Mouse (Mus musculus): ENCODE measurements at regions not wholly inside any gene's neighbourhood (a gene's known extent, or its start where the extent isn't known, plus 50 kb on each side); places are given as distances from the start of the nearest gene placed in this dataset.

DNA sequence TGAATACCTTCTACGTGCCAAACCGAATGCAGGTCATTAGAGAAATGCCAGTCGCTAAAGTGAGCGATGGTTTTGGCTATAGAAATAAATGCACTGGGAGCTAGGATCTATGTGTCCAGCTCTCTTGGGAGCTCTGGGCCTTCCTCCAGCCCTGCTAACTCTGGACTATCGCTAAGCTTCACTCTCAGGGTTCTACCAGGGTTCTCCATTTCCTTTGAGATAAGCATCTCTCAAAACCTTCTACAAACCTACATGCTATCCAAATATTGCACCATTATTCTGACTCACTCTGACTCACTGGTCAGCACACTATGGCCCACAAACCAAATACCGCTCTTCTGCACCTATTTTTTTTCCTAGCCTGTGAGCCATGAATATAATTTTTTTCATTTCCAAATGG is 125.4 kb upstream of the Gnao1 start:
- Histone ChIP-seq H3K4me3 (replicated peaks; ENCODE audit: low read depth, low read length) (no peak overlapping the region), H3K4me2 (ENCODE audit: low read length) (no peak overlapping the region), H3K4me1 (replicated peaks; ENCODE audit: insufficient read depth, low read length) (no peaks in the 10 kb centered on the region), H3K36me3 (ENCODE audit: insufficient read depth, low read length) (no peaks in the 10 kb centered on the region), H3K9ac (ENCODE audit: low read depth, low read length) (no peak overlapping the region), H3K27me3 (ENCODE audit: insufficient read depth, low read length) (no peaks in the 10 kb centered on the region), H3K9me3 (replicated peaks; ENCODE audit: low read length) (no peaks in the 10 kb centered on the region), H3K27ac (no peak overlapping the region)
- ATAC-seq (replicated peaks; ENCODE audit: low FRiP score, low read depth) (no peak), DNase-seq (ENCODE audit: low spot score) (no peak)
- TF ChIP-seq CTCF (IDR thresholded peaks at IDR 0.05; ENCODE audit: low read depth) = no peak
- 87% methylated on average over 6 of the region's 6 CpGs for WGBS

DNA sequence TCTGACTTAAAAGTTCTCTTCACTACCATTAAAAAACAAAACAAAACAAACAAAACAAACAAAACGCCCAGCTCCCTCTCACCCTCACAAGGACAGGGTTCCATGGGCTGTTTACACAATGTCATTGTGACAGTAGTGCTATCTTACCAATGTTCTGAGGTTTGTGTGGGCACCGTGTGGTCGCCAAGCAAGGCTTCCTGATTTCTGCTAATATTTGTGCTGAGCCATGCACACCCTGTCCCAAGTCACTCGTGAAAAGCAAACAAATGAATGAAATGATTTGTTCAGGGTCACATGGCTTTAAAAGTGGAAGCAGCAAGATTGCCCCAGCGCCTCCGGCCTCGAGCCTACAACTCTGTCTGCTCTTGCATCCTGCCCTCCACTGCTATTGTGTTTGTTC is 120.9 kb upstream of the Gnao1 start:
- DNase-seq (ENCODE audit: low spot score) (no peak), ATAC-seq (replicated peaks; ENCODE audit: low FRiP score, low read depth) (no peak)
- TF ChIP-seq CTCF (IDR thresholded peaks at IDR 0.05; ENCODE audit: low read depth) = no peak
- H3K27ac ChIP-seq = no peak overlapping the region
- no peak overlapping the region for H3K9ac ChIP-seq (ENCODE audit: low read depth, low read length)
- H3K36me3 ChIP-seq (ENCODE audit: insufficient read depth, low read length) = no peaks in the 10 kb centered on the region
- H3K4me3 ChIP-seq (replicated peaks; ENCODE audit: low read depth, low read length) = no peak overlapping the region
- no peaks in the 10 kb centered on the region for H3K9me3 ChIP-seq (replicated peaks; ENCODE audit: low read length)
- H3K4me1 ChIP-seq (replicated peaks; ENCODE audit: insufficient read depth, low read length) = no peaks in the 10 kb centered on the region
- no peaks in the 10 kb centered on the region for H3K27me3 ChIP-seq (ENCODE audit: insufficient read depth, low read length)
- H3K4me2 ChIP-seq (ENCODE audit: low read length) = no peak overlapping the region
- 52% methylated on average over 7 of the region's 7 CpGs for WGBS

DNA sequence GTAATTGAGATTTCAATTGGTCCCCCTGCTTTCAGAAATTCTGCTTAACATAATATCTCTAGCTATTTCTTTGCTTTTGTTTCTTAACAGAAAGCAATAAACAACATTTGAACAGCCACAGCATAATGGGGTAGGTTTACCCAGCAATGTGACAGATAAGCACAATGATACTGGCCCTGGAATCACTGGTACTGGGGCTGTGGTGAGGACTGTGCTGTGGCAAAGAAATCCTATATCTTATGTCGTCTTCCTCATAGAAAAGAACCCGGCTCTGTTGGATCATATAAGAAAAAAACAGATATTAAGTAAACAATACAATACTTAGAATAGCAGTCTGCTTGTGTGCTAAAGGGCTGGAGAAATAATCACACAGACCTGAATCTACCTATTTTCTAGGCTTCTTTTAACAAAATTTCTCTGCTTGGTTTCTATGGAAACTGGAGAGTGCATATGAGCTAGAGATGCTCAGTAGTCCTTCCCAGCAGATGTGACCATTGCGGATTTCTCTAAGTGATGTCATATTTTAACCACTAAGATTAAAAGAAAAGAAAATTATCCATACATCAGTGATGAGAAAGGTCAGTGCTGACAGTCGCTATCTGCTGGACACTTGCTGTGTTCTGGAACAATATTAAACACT is 119.8 kb upstream of the Gnao1 start:
- no peak for TF ChIP-seq CTCF (IDR thresholded peaks at IDR 0.05; ENCODE audit: low read depth)
- Histone ChIP-seq H3K4me2 (ENCODE audit: low read length) (no peak overlapping the region), H3K4me1 (replicated peaks; ENCODE audit: insufficient read depth, low read length) (no peaks in the 10 kb centered on the region), H3K27me3 (ENCODE audit: insufficient read depth, low read length) (no peaks in the 10 kb centered on the region), H3K9ac (ENCODE audit: low read depth, low read length) (no peak overlapping the region), H3K27ac (no peak overlapping the region), H3K9me3 (replicated peaks; ENCODE audit: low read length) (no peaks in the 10 kb centered on the region), H3K4me3 (replicated peaks; ENCODE audit: low read depth, low read length) (no peak overlapping the region), H3K36me3 (ENCODE audit: insufficient read depth, low read length) (no peaks in the 10 kb centered on the region)
- 82% methylated on average over 4 of the region's 4 CpGs for WGBS
- no peak for DNase-seq (ENCODE audit: low spot score)
- ATAC-seq (replicated peaks; ENCODE audit: low FRiP score, low read depth) = no peak

DNA sequence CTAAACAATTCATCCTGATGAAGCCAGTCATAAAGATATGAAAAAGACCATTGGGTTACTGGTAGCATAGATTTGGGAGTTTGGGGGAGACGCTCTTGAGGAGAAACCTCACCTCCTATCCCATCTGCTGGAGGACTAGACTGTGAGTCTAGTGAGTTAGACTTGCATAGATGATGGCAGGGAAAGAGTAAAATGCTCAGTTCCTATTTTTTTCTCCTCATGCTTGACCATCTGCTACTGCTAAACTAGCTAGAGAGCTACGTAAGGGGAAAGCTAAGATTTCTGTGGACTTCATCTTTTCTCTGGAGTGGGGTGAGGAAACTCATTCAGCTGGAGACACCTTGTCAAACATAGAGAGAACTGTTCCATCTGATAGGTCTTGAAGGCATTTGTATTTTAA is 118.4 kb upstream of the Gnao1 start:
- TF ChIP-seq CTCF (IDR thresholded peaks at IDR 0.05; ENCODE audit: low read depth) = no peak
- Histone ChIP-seq H3K27me3 (ENCODE audit: insufficient read depth, low read length) (no peaks in the 10 kb centered on the region), H3K4me1 (replicated peaks; ENCODE audit: insufficient read depth, low read length) (no peaks in the 10 kb centered on the region), H3K9me3 (replicated peaks; ENCODE audit: low read length) (no peaks in the 10 kb centered on the region), H3K9ac (ENCODE audit: low read depth, low read length) (no peak overlapping the region), H3K36me3 (ENCODE audit: insufficient read depth, low read length) (no peaks in the 10 kb centered on the region), H3K4me2 (ENCODE audit: low read length) (no peak overlapping the region), H3K27ac (no peak overlapping the region), H3K4me3 (replicated peaks; ENCODE audit: low read depth, low read length) (no peak overlapping the region)
- ATAC-seq (replicated peaks; ENCODE audit: low FRiP score, low read depth) = no peak
- 90% methylated on average over 2 of the region's 2 CpGs for WGBS
- no peak for DNase-seq (ENCODE audit: low spot score)

DNA sequence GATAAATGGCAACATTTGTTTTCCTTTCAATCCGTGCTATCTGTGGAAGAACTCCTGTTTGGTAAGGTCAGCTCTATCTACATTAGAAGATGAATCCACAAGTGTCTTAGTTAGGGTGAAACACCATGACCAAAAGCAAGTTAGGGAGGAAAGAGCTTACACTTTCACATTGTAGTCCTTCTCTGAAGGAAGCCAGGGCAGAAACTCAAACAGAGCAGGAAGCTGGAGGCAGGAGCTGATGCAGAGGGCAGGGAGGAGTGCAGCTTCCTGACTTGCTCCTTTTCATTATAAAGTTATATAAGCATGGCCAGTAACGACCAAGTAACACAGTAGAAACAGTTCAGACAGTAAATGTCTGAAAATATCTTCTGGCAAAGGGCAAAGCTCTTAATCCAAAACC is 117.9 kb upstream of the Gnao1 start:
- no peak for TF ChIP-seq CTCF (IDR thresholded peaks at IDR 0.05; ENCODE audit: low read depth)
- H3K27me3 ChIP-seq (ENCODE audit: insufficient read depth, low read length) = no peaks in the 10 kb centered on the region
- DNase-seq (ENCODE audit: low spot score) = no peak
- H3K27ac ChIP-seq = no peak overlapping the region
- H3K9me3 ChIP-seq (replicated peaks; ENCODE audit: low read length) = no peaks in the 10 kb centered on the region
- no peak overlapping the region for H3K9ac ChIP-seq (ENCODE audit: low read depth, low read length)
- no peak overlapping the region for H3K4me3 ChIP-seq (replicated peaks; ENCODE audit: low read depth, low read length)
- H3K4me2 ChIP-seq (ENCODE audit: low read length) = no peak overlapping the region
- ATAC-seq (replicated peaks; ENCODE audit: low FRiP score, low read depth) = no peak
- no peaks in the 10 kb centered on the region for H3K4me1 ChIP-seq (replicated peaks; ENCODE audit: insufficient read depth, low read length)
- WGBS = 68% methylated on average over 2 of the region's 2 CpGs
- H3K36me3 ChIP-seq (ENCODE audit: insufficient read depth, low read length) = no peaks in the 10 kb centered on the region

DNA sequence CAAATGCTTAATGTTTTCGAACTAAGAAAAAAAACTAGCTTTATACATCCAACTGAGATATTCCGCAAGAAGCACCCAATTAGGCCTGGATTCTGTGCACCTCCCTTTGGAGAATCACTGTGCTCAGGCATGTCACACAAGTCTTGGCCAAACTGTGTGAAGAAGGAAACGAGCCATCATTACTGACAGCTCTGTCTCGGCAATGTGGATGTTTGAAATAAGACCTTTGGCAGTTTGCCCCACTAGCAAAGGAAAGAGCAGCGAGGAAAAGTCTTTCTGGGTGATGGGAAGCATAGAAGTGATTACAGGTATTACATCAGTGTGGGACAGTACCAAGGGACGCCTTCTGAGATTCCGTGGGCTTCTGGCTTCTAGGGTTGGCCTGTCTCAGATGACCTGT is 112.6 kb upstream of the Gnao1 start:
- WGBS = 46% methylated on average over 7 of the region's 7 CpGs
- DNase-seq (ENCODE audit: low spot score) (no peak), ATAC-seq (replicated peaks; ENCODE audit: low FRiP score, low read depth) (no peak)
- H3K9me3 ChIP-seq (replicated peaks; ENCODE audit: low read length) = no peaks in the 10 kb centered on the region
- H3K4me2 ChIP-seq (ENCODE audit: low read length) = no peak overlapping the region
- no peak overlapping the region for H3K27ac ChIP-seq
- H3K36me3 ChIP-seq (ENCODE audit: insufficient read depth, low read length) = no peaks in the 10 kb centered on the region
- H3K9ac ChIP-seq (ENCODE audit: low read depth, low read length) = no peak overlapping the region
- no peak overlapping the region for H3K4me3 ChIP-seq (replicated peaks; ENCODE audit: low read depth, low read length)
- no peaks in the 10 kb centered on the region for H3K4me1 ChIP-seq (replicated peaks; ENCODE audit: insufficient read depth, low read length)
- H3K27me3 ChIP-seq (ENCODE audit: insufficient read depth, low read length) = no peaks in the 10 kb centered on the region
- TF ChIP-seq CTCF (IDR thresholded peaks at IDR 0.05; ENCODE audit: low read depth) = no peak

DNA sequence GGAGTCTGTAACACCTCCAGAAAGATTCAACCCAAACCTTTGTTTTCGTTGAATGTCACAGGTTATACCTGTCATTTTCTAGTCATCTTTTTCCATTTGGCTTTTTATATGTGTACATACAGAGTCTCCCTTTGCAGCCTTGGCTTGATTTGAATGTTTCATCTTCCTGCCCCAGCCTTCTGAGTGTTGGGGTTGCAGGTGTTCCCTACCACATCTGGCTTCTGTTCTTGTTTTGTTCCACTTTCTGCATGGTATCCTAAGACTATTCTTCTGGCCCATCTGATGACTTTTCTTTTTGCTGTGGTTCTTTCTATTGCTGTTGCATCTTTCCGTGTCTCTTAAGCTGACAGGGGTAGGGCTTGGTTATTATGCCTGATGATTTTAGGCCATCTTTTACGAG is 111.3 kb upstream of the Gnao1 start:
- no peak overlapping the region for H3K4me2 ChIP-seq (ENCODE audit: low read length)
- H3K4me1 ChIP-seq (replicated peaks; ENCODE audit: insufficient read depth, low read length) = no peaks in the 10 kb centered on the region
- no peak for TF ChIP-seq CTCF (IDR thresholded peaks at IDR 0.05; ENCODE audit: low read depth)

More for the DNA sequence above, 111.3 kb upstream of the Gnao1 start:
- no peak overlapping the region for H3K9ac ChIP-seq (ENCODE audit: low read depth, low read length)
- no peaks in the 10 kb centered on the region for H3K27me3 ChIP-seq (ENCODE audit: insufficient read depth, low read length)
- no peak overlapping the region for H3K27ac ChIP-seq
- ATAC-seq (replicated peaks; ENCODE audit: low FRiP score, low read depth) = no peak
- H3K4me3 ChIP-seq (replicated peaks; ENCODE audit: low read depth, low read length) = no peak overlapping the region
- H3K9me3 ChIP-seq (replicated peaks; ENCODE audit: low read length) = no peaks in the 10 kb centered on the region
- 89% methylated on average over 3 of the region's 3 CpGs for WGBS
- H3K36me3 ChIP-seq (ENCODE audit: insufficient read depth, low read length) = no peaks in the 10 kb centered on the region
- DNase-seq (ENCODE audit: low spot score) = no peak
